Mouse (Mus musculus): ENCODE measurements around the gene Gstm4.

GRCm38 (mm10) chr3:108068826-108069225 is 24.1 kb upstream of the Gstm4 start:
- no peak for TF ChIP-seq CTCF (conservative IDR thresholded peaks at IDR 0.05; ENCODE audit: insufficient read depth, insufficient read length, low read depth, low read length)
- TF ChIP-seq POLR2A (IDR thresholded peaks at IDR 0.05; ENCODE audit: low read depth, low read length), result no peak

Measured in kidney, adult 2 months (tissue).